Mouse (Mus musculus): ENCODE results near the gene Snx29.
"Not testable (repeated sequence)": the region's sequence is repeated elsewhere in the genome, so short reads cannot be mapped to it uniquely, and the experiment has no call there.

Snx29 gene

GRCm38 (mm10) chr16:11550043-11550725 lies 227.5 kb downstream of the Snx29 start:
- no peak for DNase-seq

GRCm38 (mm10) chr16:11561714-11562113 lies 239.0 kb downstream of the Snx29 start:
- DNase-seq, result no peak

GRCm38 (mm10) chr16:11563846-11564245 lies 241.1 kb downstream of the Snx29 start:
- no peak for DNase-seq

DNA sequence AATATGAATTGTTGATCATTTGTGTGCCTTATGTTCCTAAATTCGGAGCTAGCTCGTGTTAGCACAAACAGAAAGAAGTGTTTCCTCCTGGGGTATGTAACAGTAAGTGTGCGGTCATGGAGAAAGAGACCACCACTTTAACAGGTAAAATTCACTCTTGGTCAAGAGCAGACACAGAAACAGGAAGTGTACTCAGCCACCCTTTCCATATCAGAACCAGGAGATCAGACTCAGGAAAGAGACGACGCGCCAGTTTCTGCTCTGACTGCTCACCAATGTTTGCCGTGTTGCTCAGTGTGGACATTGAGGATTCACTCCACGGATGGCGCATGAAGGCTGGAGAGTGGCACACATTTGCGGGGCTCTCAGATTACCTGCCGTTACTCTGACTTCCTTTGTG lies 242.4 kb downstream of the Snx29 start:
- DNase-seq, result peak in 1 of 2 experiments; percentile 14

DNA sequence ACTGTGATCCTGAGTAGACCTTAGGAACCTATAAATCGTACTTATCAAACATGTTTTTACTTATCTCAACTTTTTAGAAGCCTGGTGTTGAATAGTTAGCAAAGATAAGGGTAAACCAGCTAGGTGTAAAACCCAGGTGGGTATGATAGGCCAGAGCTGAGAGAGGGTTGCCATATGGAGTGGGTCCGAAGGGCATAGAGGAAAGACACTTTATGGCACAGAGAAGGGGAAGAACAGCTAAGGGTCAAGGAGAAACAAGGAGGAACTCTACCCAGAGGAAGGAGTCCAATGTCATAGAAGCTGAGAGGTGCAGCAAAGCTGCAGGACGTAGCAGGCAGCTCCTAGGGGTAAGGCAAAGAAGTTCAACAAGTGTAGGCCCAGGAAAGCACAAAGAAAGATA lies 244.9 kb downstream of the Snx29 start:
- DNase-seq, result no peak

DNA sequence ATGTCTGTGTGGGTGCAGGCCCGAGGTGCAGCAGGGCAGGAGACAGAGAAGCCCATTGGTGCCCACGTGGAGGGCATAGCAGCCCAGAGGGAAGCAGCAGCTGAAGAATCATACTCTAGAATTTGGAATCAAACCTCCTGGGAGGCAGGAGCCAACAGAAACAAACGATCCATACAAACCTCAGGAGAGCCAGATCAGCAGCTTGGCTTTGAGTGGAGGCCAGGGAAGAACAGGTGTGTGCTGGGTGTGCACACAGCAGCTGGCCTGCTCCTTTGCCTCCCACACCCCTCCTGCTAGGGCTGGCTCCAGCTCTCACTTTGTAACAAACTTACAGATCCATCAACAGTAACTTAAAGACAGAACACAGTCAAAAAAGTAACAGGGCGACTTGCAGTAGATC lies 245.4 kb downstream of the Snx29 start:
- DNase-seq, result no peak

GRCm38 (mm10) chr16:11568601-11569000 lies 245.9 kb downstream of the Snx29 start:
- no peak for DNase-seq

GRCm38 (mm10) chr16:11569127-11569526 lies 246.4 kb downstream of the Snx29 start:
- DNase-seq, result no peak

GRCm38 (mm10) chr16:11570072-11570471 lies 247.4 kb downstream of the Snx29 start:
- no peak for DNase-seq

- no peak for DNase-seq
Measured at GRCm38 (mm10) chr16:11574517-11574916, 251.8 kb downstream of the Snx29 start.

DNA sequence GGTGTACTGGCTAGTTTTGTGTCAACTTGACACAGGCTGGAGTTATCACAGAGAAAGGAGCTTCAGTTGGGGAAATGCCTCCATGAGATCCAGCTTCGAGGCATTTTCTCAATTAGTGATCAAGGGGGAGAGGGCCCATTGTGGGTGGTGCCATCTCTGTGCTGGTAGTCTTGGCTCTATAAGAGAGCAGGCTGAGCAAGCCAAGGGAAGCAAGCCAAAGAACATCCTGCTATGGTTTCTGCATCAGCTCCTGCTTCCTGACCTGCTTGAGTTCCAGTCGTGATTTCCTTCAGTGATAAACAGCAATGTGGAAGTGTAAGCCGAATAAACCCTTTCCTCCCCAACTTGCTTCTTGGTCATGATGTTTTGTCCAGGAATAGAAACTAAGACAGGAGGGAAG lies 253.0 kb downstream of the Snx29 start:
- not testable (repeated sequence) for DNase-seq

GRCm38 (mm10) chr16:11577541-11578255 lies 255.0 kb downstream of the Snx29 start:
- DNase-seq, result no peak

DNA sequence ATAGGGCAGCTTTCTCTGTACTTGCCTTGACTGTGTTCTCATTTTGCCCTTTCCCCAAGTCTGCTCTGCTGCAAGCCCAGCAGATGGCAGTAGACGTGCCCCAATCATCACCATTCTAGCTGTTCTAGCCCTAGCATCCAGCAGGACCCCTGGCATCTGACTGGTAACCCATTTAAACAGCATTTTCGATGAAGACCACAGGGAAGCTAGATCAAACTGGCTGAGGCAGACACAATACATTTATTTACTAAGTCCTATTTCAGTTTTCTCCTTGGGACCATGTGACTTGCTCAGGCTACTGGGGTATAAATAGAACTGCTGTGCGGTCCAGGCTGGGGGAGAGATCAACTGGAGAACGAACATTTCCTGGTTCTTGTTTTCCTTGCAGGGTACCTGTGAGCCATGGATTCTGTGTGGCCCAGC lies 257.0 kb downstream of the Snx29 start:
- no peak for DNase-seq

GRCm38 (mm10) chr16:11583941-11584639 lies 261.4 kb downstream of the Snx29 start:
- no peak for DNase-seq

- no peak for DNase-seq
Measured at GRCm38 (mm10) chr16:11588689-11589088, 266.0 kb downstream of the Snx29 start.

GRCm38 (mm10) chr16:11589336-11589735 lies 266.6 kb downstream of the Snx29 start:
- no peak for DNase-seq

DNA sequence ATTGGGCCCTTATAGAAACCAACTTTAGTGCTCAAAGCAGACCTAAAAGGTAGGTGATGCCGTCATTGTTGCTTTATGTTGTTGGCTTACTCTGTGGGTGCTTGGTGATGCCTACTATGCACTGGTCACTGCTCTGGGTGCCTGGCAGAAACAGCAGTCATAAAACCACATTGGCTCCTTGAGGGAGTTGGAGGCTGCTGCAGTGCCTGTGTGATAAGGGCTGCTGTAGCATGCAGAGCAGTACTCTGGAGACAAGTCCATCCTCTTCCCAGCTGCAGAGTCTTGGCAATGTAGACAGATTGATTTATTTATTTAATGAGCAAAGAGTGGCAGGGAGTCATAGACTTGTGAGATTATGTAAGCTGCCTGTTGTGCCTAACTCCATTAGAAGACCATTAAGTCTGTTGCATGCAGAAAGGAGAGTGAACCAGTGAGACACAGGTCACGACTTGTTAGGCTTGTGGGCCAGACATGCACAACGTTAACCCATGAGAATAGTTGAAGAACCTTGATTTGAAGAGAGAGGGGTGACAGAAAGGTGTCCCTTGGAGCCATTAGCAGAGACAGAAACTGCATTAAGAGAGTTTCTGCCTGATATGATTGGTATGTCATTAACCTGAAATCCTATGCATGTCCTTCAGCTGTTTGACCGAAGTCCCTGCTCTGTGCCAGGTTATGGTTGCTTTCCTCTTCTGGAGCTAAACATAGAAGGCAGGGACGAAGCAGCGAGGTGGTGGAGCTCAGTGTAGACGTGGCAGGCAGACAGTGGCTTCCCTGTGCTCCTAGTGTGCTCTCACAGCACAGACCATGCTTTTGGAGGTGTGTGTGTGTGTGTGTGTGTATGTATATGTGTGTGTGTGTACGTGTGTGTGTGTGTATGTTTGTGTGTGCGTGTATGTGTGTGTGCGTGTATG lies 267.3 kb downstream of the Snx29 start:
- DNase-seq, result no peak

DNA sequence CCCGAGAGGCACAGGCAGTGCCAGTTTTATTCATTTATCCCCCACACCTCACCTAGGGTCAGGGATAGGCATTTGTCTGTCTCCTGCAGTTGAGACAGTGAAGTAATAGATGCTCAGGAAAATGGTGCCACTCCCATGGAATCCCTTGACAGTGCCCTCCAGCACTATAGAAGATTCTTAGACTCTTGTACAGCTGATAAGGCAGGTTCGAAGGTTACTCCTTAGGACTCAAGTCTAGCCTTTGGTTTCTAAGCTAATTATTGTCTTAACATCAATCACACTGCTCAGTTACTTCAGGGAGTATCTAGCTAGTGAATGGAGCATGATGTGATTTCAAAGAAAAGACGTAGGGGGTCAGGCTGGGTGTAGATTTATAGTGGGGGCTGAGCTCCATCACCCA lies 273.9 kb downstream of the Snx29 start:
- no peak for DNase-seq

GRCm38 (mm10) chr16:11597769-11598168 lies 275.1 kb downstream of the Snx29 start:
- no peak for DNase-seq

DNA sequence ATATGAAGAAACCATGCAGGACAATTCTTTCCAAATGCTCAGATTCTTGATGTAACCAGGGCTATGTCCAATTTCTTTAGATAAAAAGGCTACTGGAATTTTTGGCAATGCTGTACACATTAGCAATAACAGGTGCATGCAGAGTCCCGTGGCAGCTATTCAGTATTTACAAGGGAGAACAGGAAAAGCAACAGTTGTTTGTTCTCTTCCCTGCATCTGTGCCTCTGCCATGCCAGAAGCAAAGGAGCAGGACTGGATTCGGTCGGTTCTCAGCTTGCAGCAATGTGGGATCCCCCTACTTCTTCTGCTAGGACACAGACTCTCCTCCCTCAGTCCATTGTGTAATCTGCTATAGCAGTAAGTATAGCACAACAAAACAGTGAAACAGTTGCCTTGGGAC lies 276.8 kb downstream of the Snx29 start:
- no peak for DNase-seq

- DNase-seq, result no peak
Measured at GRCm38 (mm10) chr16:11601336-11602082, 278.8 kb downstream of the Snx29 start.
